Mouse (Mus musculus): Measurements from ENCODE around the gene Tjp3. TPM values are rescaled to one million over a fixed set of nuclear protein-coding genes. Genes with fewer than 3 reads are reported as not detected.

Tjp3 gene
- polyA plus RNA-seq, 1 experiment, result 4.9 TPM

DNA sequence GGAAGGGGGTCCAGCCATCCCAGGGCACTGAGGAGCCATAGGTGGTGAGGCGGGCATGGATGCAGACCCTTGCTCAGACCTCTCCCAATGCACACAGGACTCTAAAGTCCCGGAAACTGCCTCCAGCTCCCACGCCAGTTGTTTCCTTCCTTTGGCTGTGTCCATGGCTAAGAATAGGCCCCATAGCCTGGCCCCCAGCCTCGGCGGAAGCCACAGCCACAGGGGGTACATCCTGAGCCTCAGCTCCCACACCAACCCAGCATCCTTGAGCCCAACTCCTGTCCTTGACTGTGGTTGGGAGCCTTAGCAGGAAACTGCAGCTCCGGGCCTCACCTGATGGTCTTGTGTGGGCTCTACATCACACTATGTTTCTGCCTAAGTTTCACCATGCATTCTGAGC lies 35.5 kb upstream of the Tjp3 start:
- DNase-seq (ENCODE audit: low read depth), result no peak
- TF ChIP-seq POLR2A (IDR thresholded peaks at IDR 0.05; ENCODE audit: borderline replicate concordance, extremely low read depth, insufficient read depth, insufficient read length, poor library complexity, severe bottlenecking) (no peak), CTCF (IDR thresholded peaks at IDR 0.05; ENCODE audit: borderline replicate concordance, extremely low read depth, insufficient read depth, insufficient read length) (no peak)

- DNase-seq (ENCODE audit: low read depth), result no peak
- no peak for TF ChIP-seq POLR2A (IDR thresholded peaks at IDR 0.05; ENCODE audit: borderline replicate concordance, extremely low read depth, insufficient read depth, insufficient read length, poor library complexity, severe bottlenecking)
- TF ChIP-seq CTCF (IDR thresholded peaks at IDR 0.05; ENCODE audit: borderline replicate concordance, extremely low read depth, insufficient read depth, insufficient read length), result no peak
These were observed 34.4 kb upstream of the Tjp3 start for GRCm38 (mm10) chr10:81325781-81326180.

GRCm38 (mm10) chr10:81325176-81325575 lies 33.8 kb upstream of the Tjp3 start:
- DNase-seq (ENCODE audit: low read depth), result no peak
- no peak for TF ChIP-seq POLR2A (IDR thresholded peaks at IDR 0.05; ENCODE audit: borderline replicate concordance, extremely low read depth, insufficient read depth, insufficient read length, poor library complexity, severe bottlenecking)
- TF ChIP-seq CTCF (IDR thresholded peaks at IDR 0.05; ENCODE audit: borderline replicate concordance, extremely low read depth, insufficient read depth, insufficient read length), result no peak

GRCm38 (mm10) chr10:81323791-81324530 lies 32.6 kb upstream of the Tjp3 start:
- DNase-seq (ENCODE audit: low read depth), result no peak
- TF ChIP-seq POLR2A (IDR thresholded peaks at IDR 0.05; ENCODE audit: borderline replicate concordance, extremely low read depth, insufficient read depth, insufficient read length, poor library complexity, severe bottlenecking) (no peak), CTCF (IDR thresholded peaks at IDR 0.05; ENCODE audit: borderline replicate concordance, extremely low read depth, insufficient read depth, insufficient read length) (no peak)

GRCm38 (mm10) chr10:81323141-81323775 lies 31.9 kb upstream of the Tjp3 start:
- TF ChIP-seq CTCF (IDR thresholded peaks at IDR 0.05; ENCODE audit: borderline replicate concordance, extremely low read depth, insufficient read depth, insufficient read length), result no peak
- no peak for TF ChIP-seq POLR2A (IDR thresholded peaks at IDR 0.05; ENCODE audit: borderline replicate concordance, extremely low read depth, insufficient read depth, insufficient read length, poor library complexity, severe bottlenecking)
- DNase-seq (ENCODE audit: low read depth), result no peak

- no peak for TF ChIP-seq POLR2A (IDR thresholded peaks at IDR 0.05; ENCODE audit: borderline replicate concordance, extremely low read depth, insufficient read depth, insufficient read length, poor library complexity, severe bottlenecking)
- no peak for TF ChIP-seq CTCF (IDR thresholded peaks at IDR 0.05; ENCODE audit: borderline replicate concordance, extremely low read depth, insufficient read depth, insufficient read length)
- no peak for DNase-seq (ENCODE audit: low read depth)
These were observed 31.1 kb upstream of the Tjp3 start for GRCm38 (mm10) chr10:81322444-81322843.

- TF ChIP-seq CTCF (IDR thresholded peaks at IDR 0.05; ENCODE audit: borderline replicate concordance, extremely low read depth, insufficient read depth, insufficient read length), result no peak
- TF ChIP-seq POLR2A (IDR thresholded peaks at IDR 0.05; ENCODE audit: borderline replicate concordance, extremely low read depth, insufficient read depth, insufficient read length, poor library complexity, severe bottlenecking), result no peak
- DNase-seq (ENCODE audit: low read depth), result no peak
These were observed 30.1 kb upstream of the Tjp3 start for GRCm38 (mm10) chr10:81321436-81321835.

- DNase-seq (ENCODE audit: low read depth), result peak; percentile 100
- TF ChIP-seq CTCF (IDR thresholded peaks at IDR 0.05; ENCODE audit: borderline replicate concordance, extremely low read depth, insufficient read depth, insufficient read length) (peak; percentile 16; the same call in 1 of the 2 replicates), POLR2A (IDR thresholded peaks at IDR 0.05; ENCODE audit: borderline replicate concordance, extremely low read depth, insufficient read depth, insufficient read length, poor library complexity, severe bottlenecking) (peak; percentile 76)
These were observed 29.4 kb upstream of the Tjp3 start, which contains the start of gene Cactin for GRCm38 (mm10) chr10:81320550-81321347. Cactin (plus strand) TSS chr10:81321103.

DNA sequence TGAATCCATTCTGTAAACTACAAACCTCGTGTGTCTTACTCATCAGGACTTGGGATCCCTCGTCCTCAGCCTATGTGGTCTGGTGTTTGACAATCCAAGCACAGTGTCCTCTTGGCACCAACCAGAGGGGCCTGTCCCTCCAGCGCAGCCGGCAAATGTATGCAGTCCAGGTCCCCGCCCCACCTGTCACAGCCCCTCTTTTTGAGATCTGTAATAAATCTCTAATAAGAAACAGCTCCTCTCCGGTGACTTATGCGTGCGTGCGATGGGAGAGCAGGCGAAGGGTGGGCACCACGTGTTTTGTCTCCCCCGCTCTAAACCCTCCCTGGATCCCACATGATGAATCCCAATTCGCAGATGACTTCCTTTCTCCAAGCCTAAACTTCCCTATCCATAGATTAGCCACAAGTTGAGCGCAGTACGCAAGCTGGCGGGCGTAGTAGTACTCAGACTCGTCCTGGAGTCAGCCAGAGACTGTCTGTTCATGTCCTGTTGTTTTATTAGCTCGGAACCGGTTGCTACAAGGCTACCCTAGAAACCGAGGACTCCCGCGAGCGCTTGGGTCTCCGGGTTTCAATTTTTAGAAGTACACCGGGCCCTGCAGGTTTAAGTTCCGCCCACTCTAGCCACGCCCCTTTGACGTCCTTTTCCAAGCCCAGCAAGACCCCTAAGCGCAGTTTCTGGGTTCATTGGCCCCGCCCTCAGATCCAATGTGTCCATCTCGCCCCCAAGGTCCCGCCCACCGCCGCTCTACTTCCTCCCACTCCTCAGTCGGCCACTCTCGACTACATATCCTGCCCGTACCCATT lies 28.6 kb upstream of the Tjp3 start:
- DNase-seq (ENCODE audit: low read depth), result no peak
- TF ChIP-seq POLR2A (IDR thresholded peaks at IDR 0.05; ENCODE audit: borderline replicate concordance, extremely low read depth, insufficient read depth, insufficient read length, poor library complexity, severe bottlenecking), result no peak
- TF ChIP-seq CTCF (IDR thresholded peaks at IDR 0.05; ENCODE audit: borderline replicate concordance, extremely low read depth, insufficient read depth, insufficient read length), result no peak

- TF ChIP-seq CTCF (IDR thresholded peaks at IDR 0.05; ENCODE audit: borderline replicate concordance, extremely low read depth, insufficient read depth, insufficient read length) (peak; percentile 17; the same call in 1 of the 2 replicates), POLR2A (IDR thresholded peaks at IDR 0.05; ENCODE audit: borderline replicate concordance, extremely low read depth, insufficient read depth, insufficient read length, poor library complexity, severe bottlenecking) (no peak)
- peak; percentile 15 for DNase-seq (ENCODE audit: low read depth)
These were observed 27.9 kb upstream of the Tjp3 start for GRCm38 (mm10) chr10:81319330-81319699.

Measured in brain, embryonic 14.5 days (tissue).